Mouse (Mus musculus) ovary, adult 18-20 months (tissue): Measurements from ENCODE around the gene Cd93.

Source experiments
- DNase-seq: peaks from one replicate; pipeline ENCODE4 v3.0.0; 2022; ENCODE audit warnings: low spot score, mixed read lengths

Gene Cd93

GRCm38 (mm10) chr2:148443249-148443958 lies at the start of gene Cd93:
TSS of gene Cd93 (minus strand) at chr2:148443563.
- no peak for DNase-seq

DNA sequence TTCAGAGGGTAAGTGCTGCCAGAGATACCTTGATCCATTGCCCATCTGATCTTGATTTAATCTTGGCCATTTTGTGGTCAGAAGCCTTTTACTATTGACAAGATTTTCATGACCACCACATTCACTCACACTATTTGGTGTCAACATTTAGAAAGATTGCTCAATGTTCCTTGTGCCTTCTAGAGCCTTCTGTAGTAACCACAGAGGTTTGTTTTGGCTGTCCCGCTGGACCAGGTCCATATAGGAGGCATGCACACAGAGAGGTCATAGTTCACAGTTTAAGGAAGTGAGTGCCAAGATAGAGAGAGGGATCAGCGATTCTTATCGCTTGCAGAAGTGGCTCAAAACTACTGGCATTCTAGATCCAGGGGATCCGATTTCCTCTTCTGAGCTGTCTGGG lies 48.7 kb upstream of the Cd93 start:
- no peak for DNase-seq

DNA sequence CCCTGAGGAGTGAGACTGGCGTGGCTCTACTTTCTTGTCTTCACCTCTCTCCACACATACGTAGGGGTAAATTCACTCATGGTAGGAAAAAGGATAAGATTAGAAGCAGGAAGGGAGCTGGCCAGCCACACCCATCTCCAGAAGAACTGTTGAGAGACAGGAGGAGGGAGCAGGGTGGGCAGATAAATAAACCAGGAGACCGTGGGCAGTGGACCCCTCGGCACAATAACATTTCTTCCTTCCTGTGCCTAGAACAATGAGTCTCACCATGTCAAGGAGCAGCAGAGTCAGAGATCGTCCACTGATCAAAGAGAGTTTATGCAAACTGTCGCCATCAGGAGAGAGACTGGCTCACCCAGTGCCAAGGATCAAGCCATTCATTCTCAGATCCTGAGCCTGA lies 46.8 kb upstream of the Cd93 start:
- DNase-seq: no peak

- no peak for DNase-seq
Measured at GRCm38 (mm10) chr2:148488885-148489284, 45.5 kb upstream of the Cd93 start.

GRCm38 (mm10) chr2:148485576-148485975 lies 42.2 kb upstream of the Cd93 start:
- DNase-seq: no peak

GRCm38 (mm10) chr2:148480376-148480775 lies 37.0 kb upstream of the Cd93 start:
- DNase-seq: no peak

DNA sequence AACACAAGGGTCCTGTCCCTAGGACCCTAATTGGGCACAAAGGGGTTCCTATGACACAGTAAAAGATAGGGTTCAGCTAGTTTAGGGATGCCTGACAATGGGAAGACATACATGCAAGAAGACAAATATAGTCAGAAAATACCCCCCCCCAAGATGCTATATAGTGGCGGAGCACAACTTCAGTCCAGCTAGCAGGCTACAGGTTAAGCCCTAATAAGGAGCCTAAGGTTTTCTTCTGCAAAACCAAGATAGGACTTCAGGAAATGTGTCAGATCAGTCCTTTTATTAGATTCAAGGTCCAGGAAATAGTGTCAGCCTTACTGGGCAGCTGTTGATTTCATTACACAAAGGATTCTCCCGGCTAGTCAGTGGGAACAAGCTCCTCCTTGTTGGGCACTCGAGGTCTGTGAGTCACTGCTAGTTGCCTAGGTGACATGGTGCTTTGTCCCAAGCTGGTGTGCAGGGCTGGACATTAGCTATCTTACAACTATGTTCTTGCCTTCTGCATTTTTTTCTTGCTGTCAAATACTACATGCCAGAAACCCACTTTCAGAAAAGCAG lies 34.9 kb upstream of the Cd93 start:
- DNase-seq: peak; percentile 52

GRCm38 (mm10) chr2:148477346-148477745 lies 34.0 kb upstream of the Cd93 start:
- no peak for DNase-seq

DNA sequence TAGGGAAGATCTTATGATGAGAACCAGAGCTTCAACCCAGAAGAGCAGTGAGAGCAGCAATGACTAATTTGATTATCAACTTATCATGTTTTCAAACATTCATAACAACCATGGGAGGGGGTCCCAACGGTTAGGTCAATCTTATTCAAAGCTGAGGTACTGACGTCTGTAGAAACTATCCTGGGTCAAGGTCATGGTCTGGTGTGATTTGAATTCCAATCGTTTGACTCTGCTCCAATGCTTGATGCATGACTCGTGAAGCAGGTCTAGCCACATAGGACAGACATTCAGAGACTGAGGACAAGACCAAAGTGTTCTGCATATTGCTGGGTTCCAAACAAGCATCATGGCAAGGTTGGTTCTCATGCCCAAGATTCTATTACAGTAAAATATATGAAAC lies 33.2 kb upstream of the Cd93 start:
- no peak for DNase-seq

DNA sequence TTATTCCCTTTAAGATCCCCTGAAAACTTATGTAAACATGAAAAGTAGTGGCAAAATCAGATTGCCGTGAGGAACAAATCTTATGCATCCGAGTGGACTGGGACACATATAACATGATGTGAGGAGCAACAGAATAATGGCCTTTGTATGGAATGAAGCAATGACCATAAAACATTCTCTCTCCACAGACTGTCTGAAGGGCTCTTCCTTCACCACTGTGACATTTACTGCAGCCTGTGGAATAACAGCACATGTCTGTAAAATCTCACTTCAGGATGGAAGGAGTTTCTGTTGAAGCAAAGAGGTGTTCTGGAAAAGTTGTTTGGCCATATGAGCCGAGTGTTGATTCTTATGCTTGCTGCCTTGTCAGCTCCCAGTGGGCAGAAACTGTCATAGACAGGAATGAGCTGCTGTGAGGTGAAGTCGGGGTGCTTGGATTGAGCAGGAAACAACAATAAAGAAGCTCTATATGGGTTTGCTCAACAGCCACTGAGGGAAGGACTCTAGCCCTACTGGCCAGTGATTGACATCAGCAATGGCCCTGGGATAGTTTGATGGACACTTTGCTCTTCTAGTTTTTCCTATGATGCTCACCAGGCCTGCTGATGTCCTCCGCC lies 32.6 kb upstream of the Cd93 start:
- no peak for DNase-seq

DNA sequence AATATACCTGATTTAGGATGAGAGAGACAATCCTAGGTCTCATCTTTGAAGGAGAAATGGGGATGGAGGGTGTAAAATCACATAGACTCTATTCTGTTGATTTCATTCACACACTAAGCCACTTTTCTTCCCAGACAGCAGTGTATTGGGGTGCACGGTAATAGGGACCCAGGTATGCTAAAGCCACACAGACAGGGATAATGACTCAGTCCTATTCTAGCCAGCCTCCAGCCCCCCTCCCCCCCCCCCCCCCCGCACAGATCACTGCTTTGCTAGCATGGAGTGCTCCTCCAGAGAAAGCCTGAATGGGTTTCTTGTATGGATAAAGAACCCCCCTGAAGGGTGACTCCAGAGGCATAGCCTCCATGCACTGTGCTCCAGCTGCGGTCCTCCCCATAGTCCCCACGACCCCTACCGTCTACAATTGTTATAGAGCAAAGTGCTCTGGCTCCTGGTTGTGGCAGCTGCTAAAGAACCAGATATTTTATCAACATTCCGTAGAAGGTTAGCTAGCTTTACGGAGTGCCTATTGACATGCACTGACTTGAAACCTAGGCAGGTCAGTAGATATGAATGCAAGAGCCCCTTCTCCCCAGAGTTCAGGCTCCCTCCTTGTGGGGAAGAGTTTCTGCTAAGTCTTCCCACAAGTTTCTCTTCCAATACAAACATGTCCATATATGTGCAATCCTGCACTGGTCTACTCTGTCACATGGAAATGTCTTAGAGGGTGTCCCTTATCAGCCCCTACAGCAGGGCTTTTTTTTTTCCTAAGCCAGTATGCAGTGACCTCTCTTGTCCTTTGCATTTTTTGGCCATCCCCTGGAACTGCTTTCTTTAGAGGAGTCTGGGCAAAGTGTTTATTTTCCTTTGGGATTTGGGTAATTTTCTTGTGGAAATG lies 26.2 kb upstream of the Cd93 start:
- DNase-seq: no peak

DNA sequence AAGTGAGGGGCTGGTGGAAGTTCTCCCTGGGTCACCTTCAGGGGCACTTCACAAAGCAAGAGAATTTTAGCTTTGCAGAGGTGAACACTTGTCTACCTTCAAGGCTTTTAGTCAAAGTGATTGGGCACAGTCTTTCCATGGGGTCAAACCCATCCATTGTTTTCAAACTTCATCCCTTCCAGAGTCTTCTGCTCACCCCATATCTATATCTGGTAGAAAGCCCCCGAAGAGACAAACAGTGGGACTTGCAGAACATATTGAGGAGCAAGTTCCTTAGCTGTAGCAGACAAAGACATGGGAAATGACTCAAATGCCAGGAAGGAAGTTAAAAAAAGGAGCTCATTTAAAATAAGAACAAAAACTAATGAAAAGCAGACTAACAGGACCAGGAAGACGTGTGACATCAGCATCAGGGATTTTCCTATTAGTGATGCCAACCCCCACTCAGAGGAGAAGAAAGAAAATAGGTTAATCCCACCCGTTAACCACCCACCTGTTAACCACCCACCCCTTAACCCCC lies 24.6 kb upstream of the Cd93 start:
- no peak for DNase-seq

DNA sequence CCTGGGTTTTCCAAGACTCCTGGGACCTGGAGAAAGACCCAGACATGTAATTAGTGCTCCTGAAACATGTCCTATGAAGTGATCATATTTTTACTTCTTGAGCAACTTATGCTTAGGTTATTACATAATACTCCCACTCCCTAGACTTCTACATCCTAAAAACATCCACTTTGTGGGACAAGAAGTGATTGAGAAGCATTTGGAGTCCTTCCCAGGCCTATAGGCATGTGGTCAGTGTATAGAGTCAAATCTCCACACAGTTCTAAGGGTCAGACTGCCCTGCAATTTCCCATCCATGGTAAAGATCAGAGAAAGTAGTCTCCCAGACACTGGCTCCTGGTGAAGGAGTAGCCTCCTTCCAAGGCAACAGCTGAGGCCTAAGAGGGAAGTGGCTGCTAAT lies 12.0 kb upstream of the Cd93 start:
- DNase-seq: no peak

- DNase-seq: no peak
Measured at GRCm38 (mm10) chr2:148454014-148454542, 10.7 kb upstream of the Cd93 start.

- no peak for DNase-seq
Measured at GRCm38 (mm10) chr2:148453061-148453460, 9.7 kb upstream of the Cd93 start.

GRCm38 (mm10) chr2:148451498-148451897 lies 8.1 kb upstream of the Cd93 start:
- DNase-seq: no peak

GRCm38 (mm10) chr2:148450616-148451015 lies 7.3 kb upstream of the Cd93 start:
- no peak for DNase-seq

GRCm38 (mm10) chr2:148449659-148450058 lies 6.3 kb upstream of the Cd93 start:
- DNase-seq: no peak

DNA sequence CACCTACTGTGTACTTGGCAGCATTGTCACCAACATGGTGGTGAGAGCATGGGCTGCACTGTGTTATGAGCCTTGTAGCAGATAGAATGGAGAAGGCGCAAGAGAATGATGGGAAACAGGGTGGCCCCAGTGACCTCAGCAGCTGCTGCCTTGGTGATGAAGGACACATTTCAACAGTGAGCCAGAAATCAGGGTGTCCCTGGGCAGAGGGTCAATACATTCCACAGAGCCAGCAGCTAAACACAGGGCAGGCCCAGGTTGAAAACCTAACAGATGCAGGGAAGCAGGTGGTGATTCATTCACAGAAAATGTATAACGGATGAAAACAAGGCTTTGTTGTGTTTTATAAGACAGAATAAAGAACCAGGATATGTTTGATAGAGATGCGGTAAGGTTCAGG lies 3.1 kb upstream of the Cd93 start:
- DNase-seq: peak; percentile 21

- no peak for DNase-seq
Measured at GRCm38 (mm10) chr2:148445616-148446015, 2.3 kb upstream of the Cd93 start.

DNA sequence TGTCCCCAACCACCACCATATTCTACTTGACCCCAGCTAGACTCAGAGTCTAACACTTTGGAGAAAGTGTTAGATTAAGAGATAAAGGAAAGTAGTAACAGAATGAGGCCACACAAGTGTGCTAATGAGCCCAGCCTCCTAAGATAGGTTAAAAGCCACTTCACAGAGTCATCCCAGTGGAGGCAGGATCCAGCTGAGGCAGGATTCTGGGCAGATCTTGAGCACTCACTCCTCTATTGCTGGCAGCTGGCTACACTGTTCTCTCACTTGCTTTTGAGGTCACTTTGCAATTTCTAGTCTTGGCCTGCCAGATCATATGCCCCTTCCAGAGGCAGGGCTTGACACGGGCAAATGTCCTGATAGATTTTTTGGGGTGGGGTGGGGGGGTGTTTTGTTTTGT lies 1.1 kb upstream of the Cd93 start:
- no peak for DNase-seq

DNA sequence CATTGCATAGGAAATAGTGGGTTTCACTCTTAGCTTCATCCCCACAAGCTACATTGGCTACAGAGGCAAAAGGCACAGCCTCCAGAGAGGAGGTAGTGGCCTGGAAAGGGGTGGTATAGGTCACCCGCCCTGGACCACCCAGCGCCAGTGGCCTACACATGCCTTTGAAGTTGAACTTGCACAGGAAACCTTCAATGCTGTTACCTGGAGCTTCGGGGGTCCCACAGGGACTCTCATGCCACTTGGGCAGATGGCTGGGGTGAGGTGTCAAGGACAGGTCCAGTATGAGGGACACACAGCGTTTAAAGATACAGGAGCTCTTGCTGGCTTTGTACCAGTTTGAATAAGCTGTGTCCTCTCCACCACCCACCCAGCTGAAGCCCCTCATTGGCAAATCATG lies 653 bp downstream of the Cd93 start:
- no peak for DNase-seq
